Mouse (Mus musculus) urinary bladder, postnatal 4 days (tissue): ENCODE data around the gene Tmem141.

Experiments used
- DNase-seq, 2 experiments: peaks; one replicate each; pipeline ENCODE4 v3.0.0; 2021 to 2022; ENCODE audit warnings: low spot score in 2 of 2

Gene Tmem141

DNA sequence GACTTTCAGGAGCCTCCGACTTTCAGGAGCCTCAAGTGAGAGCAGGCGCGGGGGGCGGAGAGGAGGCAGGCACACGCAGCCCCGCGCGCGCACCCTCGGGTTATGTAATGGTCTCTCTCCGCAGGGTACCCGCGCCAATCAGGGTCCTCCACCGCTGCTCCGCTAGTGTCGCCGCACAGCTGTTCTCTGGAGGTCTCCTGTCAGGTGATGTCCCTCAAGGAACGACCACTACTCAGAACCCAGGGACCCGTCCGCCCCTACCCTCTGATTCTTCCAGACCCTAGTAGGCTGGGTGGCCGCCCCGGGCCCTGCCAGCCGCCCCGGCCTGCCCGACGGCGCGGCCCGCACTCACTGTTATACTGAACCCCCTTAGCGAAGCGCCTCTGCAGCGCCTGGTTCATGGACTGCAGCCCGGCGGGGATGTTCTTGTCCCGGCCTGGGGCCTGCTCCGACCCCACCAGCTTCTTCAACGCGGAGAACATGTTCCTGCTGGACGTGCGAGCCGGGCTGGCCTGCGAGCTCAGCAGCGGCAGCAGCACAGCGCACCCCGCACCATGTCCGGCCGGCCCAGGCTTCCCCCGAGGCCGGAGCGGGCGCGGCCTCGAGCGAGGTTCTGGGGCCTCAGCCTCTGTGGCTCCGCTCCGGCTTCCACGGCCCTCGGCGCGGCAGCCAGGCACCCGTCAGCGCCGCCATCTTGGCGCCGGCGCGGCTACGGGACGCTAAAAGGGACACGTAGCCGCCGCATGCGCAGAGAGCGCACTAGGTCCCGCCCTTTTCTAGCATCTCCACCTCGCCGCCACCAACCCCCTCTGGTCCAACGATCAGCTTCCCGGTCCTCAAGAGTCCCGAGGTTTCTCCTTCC is 13.8 kb downstream of the Tmem141 start, which contains the start of gene Rabl6:
Gene Rabl6, minus strand, starts transcription at position 761 of the 862 bp plus-strand sequence.
- peak; percentile 86 to 91 for DNase-seq

DNA sequence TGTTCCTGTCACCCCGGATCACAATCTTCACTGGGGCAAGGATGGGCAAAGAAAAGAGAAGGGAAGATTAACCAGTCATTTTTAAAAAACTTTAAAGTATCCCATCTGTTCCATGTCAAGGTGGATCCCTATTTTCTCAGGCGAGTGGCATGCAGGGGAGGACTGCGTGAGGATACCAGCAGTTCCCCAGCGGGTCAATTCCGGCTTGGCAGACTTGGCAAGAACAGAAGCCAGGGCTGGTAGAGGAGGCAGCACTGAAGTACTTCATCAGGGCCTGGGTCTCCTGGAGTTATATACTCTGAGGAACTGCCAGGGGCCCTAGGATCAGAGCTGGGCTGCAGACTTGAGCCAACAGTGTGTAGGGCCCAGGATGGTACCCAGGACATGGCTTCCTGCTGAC is 19.3 kb downstream of the Tmem141 start:
- no peak for DNase-seq

DNA sequence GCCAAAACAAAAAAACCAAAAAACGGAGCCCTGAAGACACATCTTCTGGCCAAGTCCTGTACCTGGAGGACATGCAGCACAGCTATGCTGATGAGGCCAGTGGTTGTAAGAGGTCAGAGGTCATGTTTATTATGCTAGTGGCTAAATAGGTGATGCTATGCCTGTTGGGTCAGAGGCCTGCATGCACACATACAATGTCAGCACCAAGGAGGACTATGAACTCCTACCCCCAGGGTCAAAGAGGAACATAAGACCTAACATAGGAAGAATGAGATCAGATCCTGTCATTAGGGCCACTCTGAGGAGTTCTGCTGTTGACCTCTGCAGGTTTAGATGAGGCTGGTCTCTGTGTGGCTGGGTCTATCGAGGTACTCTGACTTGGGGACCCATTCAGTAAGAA is 21.8 kb downstream of the Tmem141 start:
- no peak for DNase-seq

DNA sequence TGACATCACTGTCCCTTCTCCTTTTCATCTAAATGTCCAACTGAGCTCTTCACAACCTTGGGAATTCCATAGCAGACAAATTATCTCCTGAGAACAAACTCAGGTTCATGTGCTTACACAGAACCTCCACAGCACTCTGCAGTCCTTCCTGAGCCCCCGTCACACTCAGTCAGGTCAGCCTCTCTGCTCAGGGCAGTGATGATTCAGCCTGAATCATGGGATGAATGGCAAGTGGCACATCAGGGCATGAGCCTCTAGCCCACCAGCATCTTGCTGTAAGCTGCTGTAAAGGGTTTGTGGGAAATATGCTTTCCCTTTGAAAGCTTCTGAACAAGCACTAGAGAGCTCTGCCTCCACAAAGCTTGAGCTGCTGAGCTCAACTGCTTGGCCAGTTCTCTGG is 23.1 kb downstream of the Tmem141 start:
- no peak for DNase-seq

DNA sequence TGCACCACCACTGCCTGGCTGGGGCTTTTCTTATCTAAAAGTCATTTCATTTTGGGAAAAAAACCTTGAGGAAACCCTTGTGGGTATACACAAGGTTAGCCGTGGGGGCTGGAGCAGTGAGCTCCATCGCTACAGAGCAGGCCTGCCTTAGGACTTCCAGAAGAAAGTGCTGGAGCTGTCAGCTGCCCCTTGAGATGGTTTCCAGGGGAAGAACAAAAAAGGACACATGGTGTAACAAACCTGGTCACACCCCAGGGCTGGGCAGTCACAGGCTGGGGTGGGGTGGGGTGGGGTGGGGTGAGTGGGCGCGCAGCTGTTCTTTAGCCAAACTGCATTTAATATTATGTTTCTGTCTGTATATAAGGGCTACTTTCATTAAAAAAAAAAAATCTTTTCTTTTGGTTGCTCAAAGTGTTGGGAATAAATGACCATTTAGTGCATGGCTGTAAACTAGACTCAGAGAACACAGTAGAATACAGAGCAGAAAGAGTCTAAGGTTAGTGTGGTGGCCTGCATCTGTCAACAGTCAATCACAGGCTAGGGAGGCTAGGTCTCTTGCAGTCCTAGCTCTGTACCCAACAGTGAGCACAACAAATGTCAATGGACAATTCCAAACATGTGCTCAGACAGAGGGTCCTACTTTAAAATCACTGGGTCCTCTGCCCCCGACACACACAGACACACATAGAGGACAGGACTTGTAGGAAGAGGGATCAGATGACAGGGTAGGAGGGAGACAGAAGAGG is 24.9 kb downstream of the Tmem141 start:
- no peak for DNase-seq

DNA sequence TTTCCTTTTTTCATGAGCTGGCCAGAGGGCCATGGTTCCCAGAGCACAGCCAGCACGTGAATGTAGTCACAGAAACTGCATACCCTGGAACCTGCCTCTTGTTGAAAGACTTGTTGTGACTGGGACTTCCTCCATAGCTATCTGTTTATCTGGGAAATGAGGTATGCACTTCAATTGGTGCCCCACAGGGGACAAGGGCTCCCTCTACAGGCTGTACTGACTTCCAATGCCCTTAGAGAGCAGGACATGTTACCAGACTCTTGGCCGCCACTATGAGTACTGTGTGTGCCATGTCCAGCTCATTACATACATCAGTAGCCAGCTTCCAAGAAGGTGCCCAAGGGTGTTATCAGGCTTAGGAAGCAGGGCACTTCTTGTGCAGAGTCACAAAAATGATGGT is 29.9 kb downstream of the Tmem141 start:
- no peak for DNase-seq

DNA sequence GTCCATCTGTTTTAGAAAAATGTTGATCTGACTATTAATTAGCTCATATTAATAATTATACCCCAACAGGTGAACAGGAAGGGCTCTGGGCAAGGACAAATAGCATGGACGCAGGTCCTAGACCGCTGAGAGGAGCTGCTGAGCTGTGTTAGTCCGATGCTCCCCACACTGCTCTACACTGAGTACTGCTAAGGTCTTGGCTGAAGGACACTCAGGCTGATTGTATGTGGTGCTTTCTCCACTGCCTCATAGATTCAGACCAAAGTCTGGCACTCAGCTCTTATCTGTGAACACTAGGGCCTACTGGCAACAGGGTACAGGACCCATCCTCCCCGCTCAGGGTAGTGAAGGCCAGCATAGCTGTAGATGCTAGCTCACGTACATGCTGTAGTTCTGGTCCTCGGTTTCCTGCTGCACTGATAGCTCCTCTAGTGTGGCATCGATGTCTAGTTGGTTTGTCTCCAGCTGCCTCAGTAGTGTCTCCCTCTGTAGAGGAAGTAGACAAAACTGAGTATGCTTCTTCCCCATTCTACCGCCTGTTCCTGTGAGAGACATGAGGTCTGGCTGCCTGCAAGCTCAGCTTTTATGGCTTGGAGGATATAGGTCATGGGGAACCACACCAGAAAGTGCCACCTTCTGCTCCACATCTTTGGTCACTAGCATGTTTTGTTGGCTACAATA is 33.4 kb downstream of the Tmem141 start:
- DNase-seq: no peak

DNA sequence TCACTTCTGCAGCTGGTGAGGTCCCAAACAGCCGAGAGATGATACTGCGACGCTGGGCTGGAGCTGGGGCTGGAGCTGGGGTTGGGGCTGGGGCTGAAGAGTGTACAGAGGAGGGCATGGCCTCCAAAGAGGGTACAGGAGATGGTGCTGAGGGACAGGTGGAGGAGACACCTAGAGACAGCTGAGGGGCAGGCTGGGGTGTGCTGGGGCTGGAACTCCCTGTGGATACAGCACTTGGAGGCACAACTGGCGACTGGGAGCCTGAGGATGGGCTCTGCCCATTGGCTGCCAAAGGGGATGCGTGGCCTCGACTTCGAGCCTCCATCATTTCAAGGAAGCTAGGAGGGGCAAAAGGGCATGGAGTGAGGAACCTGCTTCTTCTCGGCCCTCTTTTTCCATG is 34.5 kb downstream of the Tmem141 start:
- DNase-seq: no peak

DNA sequence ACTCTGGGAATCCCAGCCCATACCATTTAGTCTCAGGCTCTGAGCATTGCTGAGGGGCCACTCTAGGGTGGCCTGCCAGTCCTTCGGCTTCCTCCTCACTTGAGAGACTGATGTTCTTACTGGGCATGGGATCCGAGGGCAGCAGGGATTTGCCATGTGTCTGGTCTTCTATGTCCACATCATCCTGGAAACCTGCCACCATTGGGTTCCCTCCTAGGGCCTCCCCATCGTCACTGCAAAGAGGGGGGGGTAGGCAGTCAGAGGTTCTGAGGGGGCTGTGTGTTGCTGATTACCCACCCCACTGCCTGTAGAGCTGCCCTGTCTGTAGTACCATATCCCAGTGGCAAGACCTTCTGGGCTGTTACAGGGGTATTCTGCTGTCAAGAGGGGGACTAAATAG is 36.2 kb downstream of the Tmem141 start:
- no peak for DNase-seq

DNA sequence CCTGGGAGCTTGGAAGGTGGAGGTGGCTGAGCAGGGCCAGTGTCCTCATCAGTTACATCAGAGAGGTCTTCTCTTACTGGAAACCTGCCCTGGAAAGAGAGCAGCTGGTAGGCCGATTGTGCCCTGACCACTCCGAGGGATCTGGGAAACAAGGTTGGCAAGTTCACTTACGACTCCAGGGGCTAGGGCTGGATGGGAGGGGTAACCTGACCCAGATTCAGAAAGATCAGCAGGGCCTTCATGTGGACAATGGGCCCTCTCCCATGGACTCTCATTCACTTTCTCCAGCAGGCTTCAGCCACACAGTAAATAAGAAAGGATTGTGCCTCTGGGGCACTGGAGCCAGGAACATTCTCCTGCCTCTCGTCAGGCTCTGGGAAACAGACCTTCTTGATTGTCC is 36.9 kb downstream of the Tmem141 start:
- DNase-seq: no peak

DNA sequence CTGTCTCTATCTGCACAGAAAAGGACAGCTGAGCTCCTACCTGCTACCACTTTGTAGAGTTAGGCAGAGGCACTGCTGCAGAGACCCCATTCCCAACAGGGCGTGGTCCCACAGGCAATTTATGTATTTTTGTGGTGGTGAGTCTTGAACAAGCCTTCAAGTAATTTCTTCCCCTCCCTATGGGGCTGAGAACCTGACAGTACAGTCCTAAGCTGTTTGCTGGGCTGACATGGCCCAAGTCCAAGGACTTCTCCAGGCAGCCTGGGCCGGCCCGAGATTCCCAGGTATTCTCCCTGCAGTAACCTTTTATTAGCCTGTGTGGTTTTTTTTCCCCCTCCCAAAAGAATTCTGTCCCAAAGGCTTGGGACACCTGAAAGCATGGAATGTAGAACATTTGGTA is 37.7 kb downstream of the Tmem141 start:
- no peak for DNase-seq

DNA sequence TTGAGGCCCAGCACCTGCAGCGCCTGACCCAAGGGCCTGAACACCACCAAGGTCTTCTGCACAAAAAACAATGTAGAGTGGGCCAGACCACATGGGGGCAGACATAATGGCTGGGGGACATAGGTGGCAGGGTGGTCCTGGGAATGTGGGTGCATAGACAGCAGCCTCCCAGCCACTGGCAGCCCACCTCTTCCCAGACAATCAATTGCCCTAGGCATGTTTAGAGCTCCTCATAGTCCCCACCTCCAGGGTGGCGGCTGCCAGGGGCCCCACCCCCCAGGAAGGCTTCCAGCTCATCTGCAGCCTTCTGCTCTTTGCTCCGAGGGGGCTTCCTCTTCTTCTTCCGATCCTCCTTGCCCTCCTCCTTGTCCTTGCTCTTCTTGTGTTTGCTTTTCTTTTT is 38.2 kb downstream of the Tmem141 start:
- DNase-seq: no peak

DNA sequence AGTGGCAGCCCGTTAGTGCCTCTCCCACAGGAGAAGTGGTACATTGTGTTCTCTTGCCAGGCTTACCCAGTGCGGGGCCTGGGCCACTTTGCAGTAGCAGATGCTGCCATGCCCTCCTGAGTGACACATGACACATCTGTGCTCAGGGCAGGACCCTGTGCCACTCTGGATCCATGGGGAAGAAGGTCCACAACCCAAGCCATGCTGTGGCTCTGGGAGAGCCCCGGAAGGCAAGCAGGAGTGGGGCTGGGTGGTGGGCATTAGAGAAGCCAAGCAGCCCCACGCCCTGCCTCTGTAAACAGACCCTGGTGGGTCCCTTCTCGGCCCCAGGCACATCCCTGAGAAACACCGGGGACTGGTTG is 38.7 kb downstream of the Tmem141 start:
- DNase-seq: no peak

DNA sequence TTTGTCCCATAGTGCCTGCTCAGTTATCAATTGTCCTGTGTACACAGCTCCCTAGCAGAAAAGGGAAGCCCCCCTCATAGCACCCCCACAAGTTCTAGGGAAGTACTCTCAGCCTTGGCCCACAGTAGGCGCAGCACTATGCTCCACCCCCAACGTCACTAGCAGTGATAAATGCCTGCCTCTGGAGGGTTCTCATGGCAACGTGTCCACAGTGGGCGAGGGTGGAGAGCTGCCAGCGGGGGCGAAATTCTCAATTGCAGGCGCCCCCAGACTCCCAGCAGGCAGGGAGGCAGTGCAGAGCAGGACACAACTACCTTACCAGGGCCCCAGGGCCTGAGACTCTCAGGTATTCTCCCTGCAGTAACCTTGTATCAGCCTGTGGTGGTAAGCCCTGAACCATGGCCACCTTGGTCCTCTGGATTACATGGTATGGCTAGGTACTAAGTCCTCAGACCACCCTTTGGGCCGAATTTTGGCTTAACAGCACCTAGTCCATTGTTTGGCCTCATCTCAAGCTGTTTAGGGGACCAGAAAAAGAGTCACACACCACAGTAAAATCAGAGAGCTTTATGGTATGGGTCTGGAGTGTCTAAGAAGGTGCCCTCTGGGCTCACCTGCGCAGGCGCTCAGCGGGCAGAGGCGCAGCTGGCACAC is 39.2 kb downstream of the Tmem141 start:
- DNase-seq: no peak

DNA sequence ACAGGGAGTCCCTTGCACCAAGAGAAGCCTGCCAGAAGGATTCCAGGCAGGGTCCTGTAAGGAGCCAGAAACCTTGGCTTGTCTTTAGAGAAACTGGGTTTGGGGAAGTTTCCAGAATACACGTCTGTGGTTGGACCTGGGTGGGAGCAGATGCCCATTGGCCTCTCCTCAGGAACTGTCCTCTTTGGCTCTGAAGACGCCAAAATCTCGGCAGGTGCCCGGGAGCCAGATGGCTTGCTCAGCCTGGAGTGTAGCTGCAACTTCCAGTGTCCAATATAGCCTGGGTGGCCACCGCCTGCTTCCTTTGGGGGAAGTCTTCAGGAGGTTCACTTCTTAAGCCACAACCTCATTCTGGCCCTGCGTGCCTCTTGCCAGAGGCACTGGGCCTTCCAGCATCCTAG is 39.9 kb downstream of the Tmem141 start:
- DNase-seq: no peak

DNA sequence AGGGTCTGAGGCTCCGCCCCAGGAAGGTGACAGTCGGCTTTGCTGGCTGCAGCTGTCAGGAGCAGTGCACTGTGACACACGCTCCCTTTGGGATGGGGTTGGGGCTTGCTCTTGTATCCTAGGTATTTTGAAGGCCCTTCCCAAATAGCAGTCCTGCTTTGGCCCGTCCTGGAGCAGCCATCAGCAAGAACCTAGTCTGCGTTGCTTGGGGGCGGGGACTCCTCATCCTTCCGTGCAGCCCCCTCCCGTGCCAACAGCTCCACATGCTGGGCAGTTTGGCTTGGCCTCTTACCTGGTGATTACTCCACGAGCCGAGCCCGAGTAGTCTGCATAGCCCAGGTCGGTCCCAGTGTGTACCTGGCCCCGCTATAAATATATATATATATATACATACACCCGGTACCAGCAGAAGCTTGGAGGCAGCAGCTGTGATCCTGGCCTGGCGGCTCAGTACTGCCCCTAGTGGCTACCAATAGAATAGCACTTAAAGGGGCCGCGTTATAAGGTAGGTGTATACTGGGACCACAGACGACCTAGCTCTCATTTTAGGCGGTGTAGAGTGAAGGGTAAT is 40.4 kb downstream of the Tmem141 start, which contains the start of gene Ajm1:
Gene Ajm1, minus strand, starts transcription at position 464 of the 571 bp plus-strand sequence.
- DNase-seq: no peak

DNA sequence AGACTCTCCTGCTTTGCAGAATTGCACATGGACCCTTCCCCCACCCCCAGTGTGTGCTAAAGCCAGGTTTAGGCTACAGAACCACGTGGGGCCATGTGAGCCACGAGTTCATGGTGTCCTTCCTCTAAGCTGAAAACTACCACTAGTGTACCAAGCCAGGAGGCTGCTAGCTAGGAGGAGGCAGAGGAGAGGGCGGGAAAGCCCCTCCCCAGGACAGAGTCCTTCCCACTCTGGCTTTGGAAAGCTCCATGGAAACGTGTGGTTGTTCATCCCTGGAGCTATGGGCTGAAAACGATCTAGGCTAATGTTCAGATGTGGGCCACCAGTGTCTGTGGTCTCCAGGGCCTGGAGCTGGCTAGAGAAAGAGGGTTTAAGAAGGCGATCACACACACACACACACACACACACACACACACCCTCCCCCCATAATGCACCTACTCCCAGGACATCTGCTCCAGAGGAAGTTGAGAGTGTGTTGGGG is 41.1 kb downstream of the Tmem141 start:
- DNase-seq: no peak

DNA sequence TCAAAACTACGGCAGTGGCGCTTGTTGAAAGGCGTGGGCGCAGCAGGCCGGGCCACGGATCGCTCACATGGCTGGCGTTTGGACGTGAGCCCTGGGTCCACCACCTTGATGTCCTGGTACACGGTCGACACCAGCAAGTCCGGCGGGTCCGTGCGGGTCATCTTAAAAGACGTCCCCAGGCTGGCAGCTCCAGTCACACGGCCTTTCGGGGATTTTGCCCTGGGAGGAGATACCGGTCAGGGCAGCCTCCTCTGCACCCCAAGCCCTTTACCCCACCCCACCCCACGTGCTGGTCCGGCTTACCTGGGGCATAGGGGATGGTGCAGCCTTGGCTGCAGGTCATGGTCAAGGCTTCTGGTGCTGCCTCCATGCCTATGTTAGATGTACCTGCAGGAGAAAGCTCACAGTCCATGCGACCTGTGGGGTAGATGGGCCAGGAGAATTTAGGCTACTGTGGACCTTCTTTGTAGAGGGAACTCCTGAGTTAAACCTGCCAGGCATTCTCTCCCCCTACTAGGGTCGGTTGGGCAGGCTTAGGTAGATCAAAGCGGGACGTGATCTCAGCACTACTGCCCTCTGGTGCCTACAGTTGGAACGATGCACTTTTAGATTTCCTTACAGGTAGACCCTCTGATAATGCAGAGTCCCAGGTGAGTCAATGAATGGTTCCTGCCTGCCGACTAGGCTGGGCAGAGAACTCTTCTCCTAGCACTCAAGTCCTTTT is 41.9 kb downstream of the Tmem141 start:
- DNase-seq: no peak

DNA sequence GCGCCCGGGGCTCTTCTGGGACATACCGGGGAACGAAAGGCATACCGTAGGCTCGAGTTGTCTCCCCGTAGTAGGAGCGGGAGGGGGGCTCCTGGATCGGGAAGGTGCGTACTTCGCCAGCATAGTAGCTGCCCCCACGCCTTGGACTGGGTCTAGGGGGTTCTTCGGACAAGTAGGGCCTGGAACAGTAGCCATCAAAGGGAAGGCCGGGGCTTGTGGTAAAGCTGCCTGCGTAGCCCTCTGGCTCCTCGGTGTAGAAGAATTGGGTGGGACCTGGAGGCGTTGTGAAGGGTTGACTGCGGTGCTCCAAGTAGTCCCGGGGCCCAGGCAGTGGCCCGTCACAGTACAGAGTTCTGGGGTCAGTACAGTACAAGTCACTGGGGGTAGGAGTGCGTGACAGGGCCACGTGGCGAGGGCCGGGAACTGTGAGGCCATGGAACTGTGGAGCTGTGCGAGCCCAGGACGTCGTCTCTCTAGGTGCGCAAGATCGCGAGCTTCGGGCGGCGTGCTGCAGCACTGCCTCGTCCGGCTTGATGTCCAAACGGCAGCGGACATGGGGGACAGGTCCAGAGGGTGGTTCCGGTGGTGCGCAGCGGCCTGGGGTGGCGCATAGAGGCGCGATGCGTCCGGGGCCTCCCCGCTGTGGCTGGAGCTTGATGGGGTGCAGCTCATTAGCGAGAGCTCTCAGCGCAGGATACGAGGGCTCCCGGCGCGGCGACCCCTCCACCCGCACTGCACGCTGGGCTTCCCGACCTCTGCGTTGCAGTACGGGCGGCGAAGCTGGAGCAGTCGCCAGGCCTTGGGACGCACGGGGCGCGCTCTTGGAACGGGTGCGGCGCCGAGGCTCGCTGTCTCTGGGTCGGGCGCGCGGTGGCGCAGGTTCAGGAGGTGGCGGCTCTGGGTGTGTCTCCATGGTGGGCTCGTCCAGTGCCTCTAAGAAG is 42.7 kb downstream of the Tmem141 start:
- DNase-seq: no peak
